In genomic region chr7:5083325-5084105, GRCm38 (mm10) we compare ENCODE assay signal across 12 mouse cellular contexts. TPM values are rescaled to one million over a fixed set of nuclear protein-coding genes. Genes with fewer than 3 reads are reported as not detected.
A peak's percentile ranks its signal among the peaks of the same experiment; 100 is the strongest.
DNase-seq lines count a peak whose midpoint lies in the region; ATAC-seq and TF ChIP-seq lines count a peak whose summit lies in the region.
"Had no signal": no experiment of that assay in that cellular context is flagged by ENCODE, and none has a peak within 500 bp of the region (broad histone marks: within the 10 kb centered on the region; RNA-seq: fewer than 3 reads in every experiment).

No protein-coding gene starts in this region.

- no peaks in the 10 kb centered on the region for H3K27me3 ChIP-seq in CH12.LX (replicated peaks)
- no peaks in the 10 kb centered on the region for H3K27me3 ChIP-seq in intestine, embryonic 16.5 days (replicated peaks; ENCODE audit: control insufficient read depth, insufficient read depth, low read length)
- H3K27me3 ChIP-seq in megakaryocyte, embryonic 14.5 days (replicated peaks), result no peaks in the 10 kb centered on the region
- H3K27me3 ChIP-seq: embryonic facial prominence, embryonic 12.5 days had no signal

- TF ChIP-seq RAD21 in CH12.LX (IDR thresholded peaks at IDR 0.05; ENCODE audit: low read depth, low read length), result no peak

- WGBS in intestine, embryonic 16.5 days, result 74% methylated on average over 18 of the region's 18 CpGs

- peak; percentile 71 for TF ChIP-seq POLR2A in CH12.LX (IDR thresholded peaks at IDR 0.05; ENCODE audit: low read depth, low read length)

- intact Hi-C loops in gastrocnemius, postnatal 14 days (cut with DNase I; ENCODE audit: low total_unique reads), result no loop called here

- in situ Hi-C loops in CH12.LX (cut with MboI; ENCODE audit: low pct_ligation_motif_present, low pct_unique_long_range_greater_than_20kb, low sequenced_read_pairs), result no loop called here

- H3K9ac ChIP-seq in CH12.LX (ENCODE audit: insufficient read depth, low read depth), result peak overlapping the region; percentile 61
- H3K9ac ChIP-seq in intestine, embryonic 16.5 days (ENCODE audit: low read depth, low read length), result peak overlapping the region; percentile 45; the same call in 1 of the 2 replicates
- H3K9ac ChIP-seq: embryonic facial prominence, embryonic 12.5 days had no signal

- TF ChIP-seq EP300 in CH12.LX (IDR thresholded peaks at IDR 0.05; ENCODE audit: low read length), result peak; percentile 96

- no peaks in the 10 kb centered on the region for H3K9me3 ChIP-seq in CH12.LX (replicated peaks; ENCODE audit: low read length)
- no peaks in the 10 kb centered on the region for H3K9me3 ChIP-seq in intestine, embryonic 16.5 days (ENCODE audit: control insufficient read depth, low read length)
- no peaks in the 10 kb centered on the region for H3K9me3 ChIP-seq in megakaryocyte, embryonic 14.5 days
- H3K9me3 ChIP-seq: embryonic facial prominence, embryonic 12.5 days; heart, embryonic 10.5 days had no signal

- peak overlapping the region; percentile 54 to 68 (median 64) for H3K4me3 ChIP-seq in CH12.LX (replicated peaks in 1 of 3; ENCODE audit: low read depth in 2 of 3, low read length in 2 of 3, poor library complexity in 1 of 3)
- H3K4me3 ChIP-seq in intestine, embryonic 16.5 days (ENCODE audit: low read length), result peak overlapping the region; percentile 2; the same call in 1 of the 2 replicates
- peak overlapping the region; percentile 73 for H3K4me3 ChIP-seq in megakaryocyte, embryonic 14.5 days (replicated peaks)
- H3K4me3 ChIP-seq: embryonic facial prominence, embryonic 12.5 days; heart, embryonic 10.5 days had no signal

- dilution Hi-C loops in CH12.LX (cut with MboI; ENCODE audit: extremely low pct_ligation_motif_present, extremely low pct_unique_long_range_greater_than_20kb, low sequenced_read_pairs), result no loop called here

- H3K27ac ChIP-seq in CH12.LX (ENCODE audit: insufficient read depth, low read depth), result peak overlapping the region; percentile 99
- H3K27ac ChIP-seq in intestine, embryonic 16.5 days (ENCODE audit: low read length), result peak overlapping the region; percentile 77
- H3K27ac ChIP-seq: embryonic facial prominence, embryonic 12.5 days; heart, embryonic 10.5 days had no signal

- peak overlapping the region; percentile 95 for H3K4me2 ChIP-seq in CH12.LX (ENCODE audit: insufficient read depth, low read depth, poor library complexity, severe bottlenecking)
- H3K4me2 ChIP-seq in intestine, embryonic 16.5 days (ENCODE audit: low read depth, low read length), result peak overlapping the region; percentile 21; the same call in 1 of the 2 replicates
- H3K4me2 ChIP-seq: embryonic facial prominence, embryonic 12.5 days had no signal

- ATAC-seq in intestine, embryonic 16.5 days, result peak; percentile 28

- peak; percentile 61 for DNase-seq in kidney, adult 18-20 months
- no peak for DNase-seq in kidney, postnatal 4 days
- peak; percentile 95 for DNase-seq in CH12.LX (ENCODE audit: extremely low read depth)
- DNase-seq in retina, postnatal 1 day, result no peak
- no peak for DNase-seq in adrenal gland, postnatal 10 days
- DNase-seq in gastrocnemius, postnatal 14 days, result no peak
- DNase-seq: left cerebral cortex, postnatal 4 days; midbrain, embryonic 14.5 days had no signal

- H3K4me1 ChIP-seq in CH12.LX (ENCODE audit: control insufficient read depth in 1 of 2, insufficient read depth in 2 of 2), result peaks cover 12 to 55% of the 10 kb centered on the region in 2 experiments
- H3K4me1 ChIP-seq in intestine, embryonic 16.5 days (ENCODE audit: control insufficient read depth, insufficient read depth, low read length), result peaks cover 17% of the 10 kb centered on the region
- H3K4me1 ChIP-seq in megakaryocyte, embryonic 14.5 days, result peaks cover 69% of the 10 kb centered on the region

- no peak for TF ChIP-seq CTCF in CH12.LX (conservative IDR thresholded peaks at IDR 0.05 in 1 of 2, IDR thresholded peaks at IDR 0.05 in 1 of 2; ENCODE audit: low read depth in 2 of 2, low read length in 2 of 2)

- peaks cover 32 to 53% of the 10 kb centered on the region in 2 experiments for H3K36me3 ChIP-seq in CH12.LX (replicated peaks in 1 of 2; ENCODE audit: control insufficient read depth in 1 of 2, insufficient read depth in 1 of 2, low read length in 1 of 2)
- 0 out of 2 replicates have a peak, but pooled peaks cover 3% of the 10 kb centered on the region for H3K36me3 ChIP-seq in intestine, embryonic 16.5 days (ENCODE audit: control insufficient read depth, insufficient read depth, low read length)
- peaks cover 71% of the 10 kb centered on the region for H3K36me3 ChIP-seq in megakaryocyte, embryonic 14.5 days (replicated peaks; ENCODE audit: low read length)

- H3K79me2 ChIP-seq in CH12.LX (replicated peaks; ENCODE audit: control insufficient read depth, extremely low read depth, insufficient read depth, poor library complexity, severe bottlenecking), result peaks cover 70% of the 10 kb centered on the region

TF ChIP-seq in CH12.LX, 34 proteins besides CTCF, POLR2A, EP300 and RAD21 (continues in another document):
- TF ChIP-seq MAFK (IDR thresholded peaks at IDR 0.05; ENCODE audit: insufficient replicate concordance, low read length) (peak; percentile 53; the same call in 1 of the 2 replicates), SIN3A (IDR thresholded peaks at IDR 0.05; ENCODE audit: low read length) (peak; percentile 36; the same call in 1 of the 2 replicates), MAZ (IDR thresholded peaks at IDR 0.05; ENCODE audit: low read depth, low read length) (0 out of 2 replicates have a peak, but pooled peaks have one; percentile 59), JUND (conservative IDR thresholded peaks at IDR 0.05; ENCODE audit: low read depth, low read length) (peak; percentile 36; the same call in 1 of the 2 replicates), MEF2A (IDR thresholded peaks at IDR 0.05; ENCODE audit: borderline replicate concordance, low read depth, low read length) (0 out of 2 replicates have a peak, but pooled peaks have one; percentile 38), USF2 (conservative IDR thresholded peaks at IDR 0.05; ENCODE audit: low read depth, low read length) (no peak), BHLHE40 (IDR thresholded peaks at IDR 0.05; ENCODE audit: low read depth, low read length) (peak; percentile 62), E2F4 (IDR thresholded peaks at IDR 0.05; ENCODE audit: insufficient replicate concordance, low read depth, low read length) (peak; percentile 81; the same call in 1 of the 2 replicates), MAX (IDR thresholded peaks at IDR 0.05; ENCODE audit: low read length) (no peak; the same call in 1 of the 2 replicates), NRF1 (IDR thresholded peaks at IDR 0.05; ENCODE audit: low read depth, low read length) (no peak), IRF4 (IDR thresholded peaks at IDR 0.05; ENCODE audit: low read depth, low read length) (peak; percentile 99), USF1 (IDR thresholded peaks at IDR 0.05; ENCODE audit: low read depth, low read length) (no peak), RCOR1 (conservative IDR thresholded peaks at IDR 0.05; ENCODE audit: low read depth, low read length) (peak; percentile 62; the same call in 1 of the 2 replicates), ZC3H11A (IDR thresholded peaks at IDR 0.05; ENCODE audit: low read depth, low read length) (no peak), TCF12 (IDR thresholded peaks at IDR 0.05; ENCODE audit: low read depth, low read length) (peak; percentile 76), UBTF (IDR thresholded peaks at IDR 0.05; ENCODE audit: low read depth, low read length) (peak; percentile 16; the same call in 1 of the 2 replicates)

RNA-seq across cellular contexts. Expression of gene Epn1, which starts 3.5 kb away (rescaled TPM):
- total RNA-seq in CH12.LX (2012; rRNA removed) (68.9 and 72.9 TPM in 2 replicates), CH12.LX (2014; rRNA removed) (41.9 and 46.8 TPM in 2 replicates)
- polyA plus RNA-seq in CH12.LX (2012; ENCODE audit: insufficient read length, low read depth), result 97.2 and 101 TPM in 2 replicates
- polyA plus RNA-seq in intestine, embryonic 16.5 days (2015; fragmentation: Nextera tagmentation; extraction: Ambion mirVana), result 75.0 and 87.4 TPM in 2 replicates
- polyA plus RNA-seq in megakaryocyte, embryonic 14.5 days (2012; ENCODE audit: insufficient read depth, low replicate concordance), result 687 and 1,038 TPM in 2 replicates
- 100 to 1,000 TPM; 144 to 150 TPM for total RNA-seq in adrenal gland, postnatal 10 days (2021)
- 100 to 1,000 TPM; 100 to 107 TPM for total RNA-seq in gastrocnemius, postnatal 14 days (2021)

RNA-seq across cellular contexts. Expression of gene U2af2, which starts 21.6 kb away (rescaled TPM):
- total RNA-seq in CH12.LX (2012; rRNA removed), result 295 and 358 TPM in 2 replicates
- 282 and 293 TPM in 2 replicates for total RNA-seq in CH12.LX (2014; rRNA removed)
- polyA plus RNA-seq in CH12.LX (2012; ENCODE audit: insufficient read length, low read depth), result 449 and 469 TPM in 2 replicates
- 107 and 112 TPM in 2 replicates for polyA plus RNA-seq in intestine, embryonic 16.5 days (2015; fragmentation: Nextera tagmentation; extraction: Ambion mirVana)
- polyA plus RNA-seq in megakaryocyte, embryonic 14.5 days (2012; ENCODE audit: insufficient read depth, low replicate concordance), result 251 and 262 TPM in 2 replicates
- total RNA-seq in adrenal gland, postnatal 10 days (2021), result 100 to 1,000 TPM; 142 to 161 TPM
- total RNA-seq in gastrocnemius, postnatal 14 days (2021), result 10 to 100 TPM; 52.0 to 62.2 TPM

RNA-seq across cellular contexts. Expression of gene Zfp580, which starts 32.2 kb away (rescaled TPM):
- total RNA-seq in CH12.LX (2012; rRNA removed) (1.6 and 2.6 TPM in 2 replicates), CH12.LX (2014; rRNA removed) (1.2 TPM in 2 replicates)
- polyA plus RNA-seq in CH12.LX (2012; ENCODE audit: insufficient read length, low read depth), result 9.4 and 15.6 TPM in 2 replicates
- polyA plus RNA-seq in intestine, embryonic 16.5 days (2015; fragmentation: Nextera tagmentation; extraction: Ambion mirVana), result 18.2 and 20.2 TPM in 2 replicates
- polyA plus RNA-seq in megakaryocyte, embryonic 14.5 days (2012; ENCODE audit: insufficient read depth, low replicate concordance), result 58.5 and 224 TPM in 2 replicates
- 10 to 100 TPM; 11.4 to 13.1 TPM for total RNA-seq in adrenal gland, postnatal 10 days (2021)
- total RNA-seq in gastrocnemius, postnatal 14 days (2021), result 1 to 10 TPM; 5.6 to 6.6 TPM

RNA-seq across cellular contexts. Expression of gene Rfpl4, which starts 33.2 kb away (rescaled TPM):
- not detected in 2 replicates for total RNA-seq in CH12.LX (2012; rRNA removed)
- not detected in 2 replicates for total RNA-seq in CH12.LX (2014; rRNA removed)
- not detected in 2 replicates for polyA plus RNA-seq in CH12.LX (2012; ENCODE audit: insufficient read length, low read depth)
- polyA plus RNA-seq in intestine, embryonic 16.5 days (2015; fragmentation: Nextera tagmentation; extraction: Ambion mirVana), result not detected in 2 replicates
- not detected in 2 replicates for polyA plus RNA-seq in megakaryocyte, embryonic 14.5 days (2012; ENCODE audit: insufficient read depth, low replicate concordance)
- not detected for total RNA-seq in adrenal gland, postnatal 10 days (2021)
- not detected for total RNA-seq in gastrocnemius, postnatal 14 days (2021)
- total RNA-seq: left cerebral cortex, postnatal 4 days had no signal
- polyA plus RNA-seq: embryonic facial prominence, embryonic 12.5 days; heart, embryonic 10.5 days; midbrain, embryonic 14.5 days had no signal

RNA-seq across cellular contexts. Expression of gene Rasl2-9, which starts 42.2 kb away (rescaled TPM):
- total RNA-seq in CH12.LX (2012; rRNA removed) (2.9 and 3.9 TPM in 2 replicates), CH12.LX (2014; rRNA removed) (3.8 and 4.2 TPM in 2 replicates)
- polyA plus RNA-seq in CH12.LX (2012; ENCODE audit: insufficient read length, low read depth), result 2.6 and 2.9 TPM in 2 replicates
- 0.67 and 0.80 TPM in 2 replicates for polyA plus RNA-seq in intestine, embryonic 16.5 days (2015; fragmentation: Nextera tagmentation; extraction: Ambion mirVana)
- polyA plus RNA-seq in megakaryocyte, embryonic 14.5 days (2012; ENCODE audit: insufficient read depth, low replicate concordance), result not detected in 2 replicates
- 1 to 10 TPM; 2.2 to 3.1 TPM for total RNA-seq in adrenal gland, postnatal 10 days (2021)
- 1 to 10 TPM; 1.4 to 1.7 TPM for total RNA-seq in gastrocnemius, postnatal 14 days (2021)
- total RNA-seq: left cerebral cortex, postnatal 4 days had no signal

Comparison
In these comparisons a context has a peak if more than half of its experiments do, and no peak if none do; other contexts are left out.
1. DNase-seq: peak in kidney, adult 18-20 months (single experiment) and CH12.LX (single experiment); none in kidney, postnatal 4 days (0 of 2), retina, postnatal 1 day (single experiment), adrenal gland, postnatal 10 days (single experiment) and gastrocnemius, postnatal 14 days (single experiment).
2. H3K4me3 ChIP-seq: peak in every context shown above with its lines; median percentile 73 in megakaryocyte, embryonic 14.5 days; 64 in CH12.LX; 2 in intestine, embryonic 16.5 days.